Mouse (Mus musculus) kidney, adult 2 months (tissue): Measurements from ENCODE around the gene Clstn1.

ENCODE experiments used
- CTCF ChIP-seq: fragments of 200-500 bp; conservative IDR thresholded peaks from 2 replicates; pipeline ENCODE4 v1.5.1; 2011; ENCODE audit warnings: low read depth, mild to moderate bottlenecking, control low read depth, low read length, moderate library complexity, mixed read lengths; ENCODE audit not compliant: insufficient read depth, insufficient read length
- POLR2A ChIP-seq: fragments of 200-500 bp; IDR thresholded peaks from one replicate; pipeline ENCODE4 v1.6.1; 2011; ENCODE audit warnings: low read depth, low read length, control low read depth

GRCm38 (mm10) chr4:149683875-149684274 is 97.6 kb downstream of the Clstn1 start:
- TF ChIP-seq CTCF (no peak), POLR2A (no peak)
